Mouse (Mus musculus) lung, postnatal 0 days (tissue): Measurements from ENCODE around the gene Ggn.

Experiments
- CTCF ChIP-seq: IDR thresholded peaks from 2 replicates; pipeline ENCODE4 v1.5.1; 2016; ENCODE audit warnings: antibody characterized with exemption, mild to moderate bottlenecking
- EP300 ChIP-seq: IDR thresholded peaks from 2 replicates; pipeline ENCODE4 v1.6.1; 2016; ENCODE audit warnings: antibody characterized with exemption, mild to moderate bottlenecking, control low read depth

DNA sequence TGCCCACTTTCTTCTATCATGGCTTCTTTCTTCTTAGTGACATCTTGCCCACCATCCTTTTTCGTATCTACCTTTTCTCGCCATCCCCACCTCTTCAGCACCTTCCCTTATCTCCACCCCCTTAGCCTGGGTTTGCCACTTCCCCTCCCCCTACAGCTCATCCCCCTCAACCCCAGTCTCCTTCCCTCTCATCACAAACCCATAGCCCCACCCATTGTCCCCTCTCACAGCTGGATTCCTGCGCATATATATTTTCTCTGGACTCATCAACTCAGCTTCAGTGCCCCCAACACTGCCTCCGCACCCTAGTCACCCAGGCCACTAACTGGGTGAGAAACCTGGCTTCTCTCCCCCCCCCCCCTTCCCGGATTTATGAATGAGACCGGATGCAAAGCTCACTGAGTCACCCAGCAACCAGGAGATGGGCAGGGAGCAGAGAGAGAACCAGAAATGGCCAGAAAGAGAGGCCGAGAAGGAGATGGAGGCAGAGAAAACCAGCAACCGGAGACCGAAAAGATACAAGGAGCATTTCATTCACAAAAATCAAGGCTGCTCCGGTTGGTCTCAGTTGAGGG is 1.8 kb upstream of the Ggn start:
- TF ChIP-seq CTCF (no peak), EP300 (no peak)
